Mouse (Mus musculus) lung, embryonic 15.5 days (tissue): Measurements from ENCODE around the gene Lum. TPM values are rescaled to one million over a fixed set of nuclear protein-coding genes. Genes with fewer than 3 reads are reported as not detected.

ENCODE experiments used
- ATAC-seq: fragments of 200-750 bp; cut with Nextera tagmentation; 2 replicates; pipeline ENCODE4 v1.8.0; 2017; ENCODE audit warnings: moderate number of reproducible peaks, borderline replicate concordance; ENCODE audit not compliant: low FRiP score, low TSS enrichment; ENCODE audit errors: extremely low read depth
- H3K27ac ChIP-seq: fragments of 300-500 bp; sonication (generic); 2 replicates; pipeline ENCODE4 v1.5.1; 2015; ENCODE audit warnings: moderate library complexity, mild to moderate bottlenecking, inconsistent platforms
- H3K27me3 ChIP-seq: fragments of 300-500 bp; sonication (generic); 2 replicates; pipeline ENCODE4 v1.6.1; 2015; ENCODE audit warnings: inconsistent platforms
- H3K36me3 ChIP-seq: fragments of 300-500 bp; sonication (generic); 2 replicates; pipeline ENCODE4 v1.6.1; 2015; ENCODE audit warnings: inconsistent platforms
- H3K4me1 ChIP-seq: fragments of 300-500 bp; sonication (generic); 2 replicates; pipeline ENCODE4 v1.6.1; 2015; ENCODE audit warnings: inconsistent platforms
- H3K4me2 ChIP-seq: fragments of 300-500 bp; sonication (generic); 2 replicates; pipeline ENCODE4 v1.6.1; 2015; ENCODE audit warnings: inconsistent platforms, mild to moderate bottlenecking, moderate library complexity
- H3K4me3 ChIP-seq: fragments of 300-500 bp; sonication (generic); 2 replicates; pipeline ENCODE4 v1.5.1; 2015; ENCODE audit warnings: mild to moderate bottlenecking, inconsistent platforms
- H3K9ac ChIP-seq: fragments of 300-500 bp; sonication (generic); 2 replicates; pipeline ENCODE4 v1.6.1; 2015; ENCODE audit warnings: inconsistent platforms
- H3K9me3 ChIP-seq: fragments of 300-500 bp; sonication (generic); 2 replicates; pipeline ENCODE4 v1.6.1; 2016; ENCODE audit warnings: inconsistent platforms
- WGBS: fragments of 180-500 bp; shearing (Covaris S2); methylation state at CpG from one replicate; pipeline ENCODE4 v1.1.7; 2015; 5-methylcytosine and 5-hydroxymethylcytosine counted together
- polyA plus RNA-seq: library from polyadenylated mRNA; unstranded; fragments of >200 nt; fragmentation: Nextera tagmentation; extraction: Ambion mirVana; gene quantifications from 2 replicates; pipeline ENCODE4 v1.2.1, GENCODE M21; 2015

The Lum gene
- polyA plus RNA-seq, result 43.9 and 53.6 TPM in 2 replicates

- ATAC-seq, result peak; percentile 42; the same call in 1 of the 2 replicates
- H3K9ac ChIP-seq, result no peak within 1 kb of the TSS
Observed at GRCm38 (mm10) chr10:97564957-97565856, at the start of gene Lum. TSS of gene Lum (plus strand) at chr10:97565128.

GRCm38 (mm10) chr10:97523366-97523765 is 41.6 kb upstream of the Lum start:
- Histone ChIP-seq H3K36me3 (no peaks in the 10 kb centered on the region), H3K4me1 (0 out of 2 replicates have a peak, but pooled peaks cover 4% of the 10 kb centered on the region), H3K27me3 (no peaks in the 10 kb centered on the region), H3K27ac (no peak overlapping the region), H3K9me3 (no peaks in the 10 kb centered on the region), H3K4me3 (no peak overlapping the region), H3K4me2 (no peak overlapping the region), H3K9ac (no peak overlapping the region)
- 47% methylated on average over 3 of the region's 3 CpGs for WGBS
- ATAC-seq, result no peak

More at GRCm38 (mm10) chr10:97564957-97565856, at the start of gene Lum:
- no peaks in the 10 kb centered on the region for H3K36me3 ChIP-seq
- H3K4me2 ChIP-seq, result 0 out of 2 replicates have a peak within 1 kb of the TSS, but pooled peaks have one; percentile 31
- no peaks in the 10 kb centered on the region for H3K27me3 ChIP-seq
- peak within 1 kb of the TSS; percentile 25 for H3K27ac ChIP-seq
- H3K4me3 ChIP-seq, result no peak within 1 kb of the TSS
- peaks cover 4% of the 10 kb centered on the region; the same call in 1 of the 2 replicates for H3K4me1 ChIP-seq
- no peaks in the 10 kb centered on the region for H3K9me3 ChIP-seq
- 29% methylated on average over 10 of the region's 10 CpGs for WGBS

- no peak for ATAC-seq
- no peaks in the 10 kb centered on the region for H3K27me3 ChIP-seq
- no peaks in the 10 kb centered on the region for H3K4me1 ChIP-seq
- no peak overlapping the region for H3K9ac ChIP-seq
- H3K27ac ChIP-seq, result no peak overlapping the region
- WGBS, result 28% methylated on average over 4 of the region's 4 CpGs
- H3K4me3 ChIP-seq, result no peak overlapping the region
- no peaks in the 10 kb centered on the region for H3K36me3 ChIP-seq
- no peak overlapping the region for H3K4me2 ChIP-seq
- no peaks in the 10 kb centered on the region for H3K9me3 ChIP-seq
Observed at GRCm38 (mm10) chr10:97535697-97536096, 29.2 kb upstream of the Lum start.

GRCm38 (mm10) chr10:97536921-97537320 is 28.0 kb upstream of the Lum start:
- Histone ChIP-seq H3K36me3 (no peaks in the 10 kb centered on the region), H3K9ac (no peak overlapping the region), H3K27ac (0 out of 2 replicates have a peak overlapping the region, but pooled peaks have one; percentile 44), H3K4me3 (no peak overlapping the region), H3K9me3 (no peaks in the 10 kb centered on the region), H3K4me1 (no peaks in the 10 kb centered on the region), H3K27me3 (no peaks in the 10 kb centered on the region), H3K4me2 (no peak overlapping the region)
- WGBS, result 26% methylated on average over 2 of the region's 2 CpGs
- peak; percentile 42; the same call in 1 of the 2 replicates for ATAC-seq

- no peaks in the 10 kb centered on the region for H3K36me3 ChIP-seq
- H3K27ac ChIP-seq, result no peak overlapping the region
- WGBS, result 83% methylated on average over 4 of the region's 4 CpGs
- H3K4me3 ChIP-seq, result no peak overlapping the region
- no peak overlapping the region for H3K4me2 ChIP-seq
- no peaks in the 10 kb centered on the region for H3K27me3 ChIP-seq
- no peak for ATAC-seq
- no peaks in the 10 kb centered on the region for H3K9me3 ChIP-seq
- H3K4me1 ChIP-seq, result no peaks in the 10 kb centered on the region
- no peak overlapping the region for H3K9ac ChIP-seq
Observed at GRCm38 (mm10) chr10:97538202-97538601, 26.7 kb upstream of the Lum start.

GRCm38 (mm10) chr10:97547740-97548139 is 17.2 kb upstream of the Lum start:
- Histone ChIP-seq H3K9me3 (no peaks in the 10 kb centered on the region), H3K9ac (no peak overlapping the region), H3K4me3 (no peak overlapping the region), H3K36me3 (no peaks in the 10 kb centered on the region), H3K4me2 (no peak overlapping the region), H3K27me3 (no peaks in the 10 kb centered on the region), H3K27ac (peak overlapping the region; percentile 81), H3K4me1 (no peaks in the 10 kb centered on the region; the same call in 1 of the 2 replicates)
- WGBS, result 15% methylated on average over 1 of the region's 1 CpGs
- ATAC-seq, result no peak

- Histone ChIP-seq H3K27me3 (no peaks in the 10 kb centered on the region), H3K4me2 (no peak overlapping the region), H3K9me3 (no peaks in the 10 kb centered on the region), H3K4me3 (no peak overlapping the region), H3K27ac (no peak overlapping the region), H3K9ac (no peak overlapping the region), H3K36me3 (no peaks in the 10 kb centered on the region), H3K4me1 (peaks cover 6% of the 10 kb centered on the region; the same call in 1 of the 2 replicates)
- WGBS, result 64% methylated on average over 8 of the region's 8 CpGs
- no peak for ATAC-seq
Observed at GRCm38 (mm10) chr10:97567489-97568135, 2.7 kb downstream of the Lum start.

GRCm38 (mm10) chr10:97582543-97583231 is 17.8 kb downstream of the Lum start:
- Histone ChIP-seq H3K27me3 (no peaks in the 10 kb centered on the region), H3K27ac (no peak overlapping the region), H3K9ac (no peak overlapping the region), H3K9me3 (no peaks in the 10 kb centered on the region), H3K4me2 (no peak overlapping the region), H3K36me3 (no peaks in the 10 kb centered on the region), H3K4me1 (peaks cover 16% of the 10 kb centered on the region), H3K4me3 (no peak overlapping the region)
- WGBS, result 67% methylated on average over 4 of the region's 4 CpGs
- ATAC-seq, result no peak

- H3K36me3 ChIP-seq, result no peaks in the 10 kb centered on the region
- no peaks in the 10 kb centered on the region for H3K9me3 ChIP-seq
- no peak overlapping the region for H3K9ac ChIP-seq
- H3K4me2 ChIP-seq, result no peak overlapping the region
- WGBS, result 8% methylated on average over 3 of the region's 3 CpGs
- no peak overlapping the region for H3K4me3 ChIP-seq
- no peak for ATAC-seq
- peaks cover 16% of the 10 kb centered on the region for H3K4me1 ChIP-seq
- H3K27ac ChIP-seq, result peak overlapping the region; percentile 31; the same call in 1 of the 2 replicates
- no peaks in the 10 kb centered on the region for H3K27me3 ChIP-seq
Observed at GRCm38 (mm10) chr10:97584176-97584575, 19.2 kb downstream of the Lum start.

- peak; percentile 76; the same call in 1 of the 2 replicates for ATAC-seq
- H3K9me3 ChIP-seq, result no peaks in the 10 kb centered on the region
- peaks cover 16% of the 10 kb centered on the region for H3K4me1 ChIP-seq
- H3K4me2 ChIP-seq, result no peak overlapping the region
- no peak overlapping the region for H3K9ac ChIP-seq
- no peaks in the 10 kb centered on the region for H3K27me3 ChIP-seq
- 36% methylated on average over 5 of the region's 5 CpGs for WGBS
- H3K36me3 ChIP-seq, result no peaks in the 10 kb centered on the region
- H3K4me3 ChIP-seq, result no peak overlapping the region
- peak overlapping the region; percentile 61 for H3K27ac ChIP-seq
Observed at GRCm38 (mm10) chr10:97587159-97587558, 22.2 kb downstream of the Lum start.

- 62% methylated on average over 6 of the region's 6 CpGs for WGBS
- H3K4me3 ChIP-seq, result no peak overlapping the region
- H3K4me1 ChIP-seq, result peaks cover 6% of the 10 kb centered on the region; the same call in 1 of the 2 replicates
- no peaks in the 10 kb centered on the region for H3K9me3 ChIP-seq
- H3K36me3 ChIP-seq, result no peaks in the 10 kb centered on the region
- no peak overlapping the region for H3K4me2 ChIP-seq
- H3K9ac ChIP-seq, result no peak overlapping the region
- H3K27me3 ChIP-seq, result no peaks in the 10 kb centered on the region
- H3K27ac ChIP-seq, result no peak overlapping the region
- ATAC-seq, result no peak
Observed at GRCm38 (mm10) chr10:97589574-97589973, 24.6 kb downstream of the Lum start.
